Mouse (Mus musculus) midbrain, embryonic 10.5 days (tissue): ENCODE measurements around the gene Rrp7a. TPM values are rescaled to one million over a fixed set of nuclear protein-coding genes. Genes with fewer than 3 reads are reported as not detected.
A peak's percentile ranks its signal among the peaks of the same experiment; 100 is the strongest.

Experiments
- DNase-seq: peaks from one replicate; pipeline ENCODE4 v3.0.0-alpha.2; 2017; ENCODE audit warnings: low spot score
- H3K27ac ChIP-seq: fragments of 300-500 bp; sonication (generic); replicated peaks from 2 replicates; pipeline ENCODE4 v1.5.1; 2016; ENCODE audit warnings: mild to moderate bottlenecking
- H3K27me3 ChIP-seq: fragments of 300-500 bp; sonication (generic); 2 replicates; pipeline ENCODE4 v1.6.1; 2016; ENCODE audit warnings: low read depth, mild to moderate bottlenecking; ENCODE audit not compliant: poor library complexity, severe bottlenecking
- H3K36me3 ChIP-seq: fragments of 300-500 bp; sonication (generic); 2 replicates; pipeline ENCODE4 v1.6.1; 2016; ENCODE audit warnings: mild to moderate bottlenecking, moderate library complexity
- H3K4me1 ChIP-seq: fragments of 300-500 bp; sonication (generic); 2 replicates; pipeline ENCODE4 v1.6.1; 2016
- H3K4me3 ChIP-seq: fragments of 300-500 bp; sonication (generic); 2 replicates; pipeline ENCODE4 v1.5.1; 2016; ENCODE audit warnings: mild to moderate bottlenecking, moderate library complexity
- H3K9me3 ChIP-seq: fragments of 300-500 bp; sonication (generic); replicated peaks from 2 replicates; pipeline ENCODE4 v1.6.1; 2016; ENCODE audit warnings: mild to moderate bottlenecking
- WGBS: fragments of 180-500 bp; shearing (Covaris S2); methylation state at CpG from one replicate; pipeline ENCODE4 v1.1.7; 2016; 5-methylcytosine and 5-hydroxymethylcytosine counted together
- polyA plus RNA-seq: library from polyadenylated mRNA; unstranded; fragments of >200 nt; fragmentation: Nextera tagmentation; extraction: Ambion mirVana; gene quantifications from 2 replicates; pipeline ENCODE4 v1.2.1, GENCODE M21; 2016

The Rrp7a gene
- polyA plus RNA-seq, result 88.1 and 91.4 TPM in 2 replicates

DNA sequence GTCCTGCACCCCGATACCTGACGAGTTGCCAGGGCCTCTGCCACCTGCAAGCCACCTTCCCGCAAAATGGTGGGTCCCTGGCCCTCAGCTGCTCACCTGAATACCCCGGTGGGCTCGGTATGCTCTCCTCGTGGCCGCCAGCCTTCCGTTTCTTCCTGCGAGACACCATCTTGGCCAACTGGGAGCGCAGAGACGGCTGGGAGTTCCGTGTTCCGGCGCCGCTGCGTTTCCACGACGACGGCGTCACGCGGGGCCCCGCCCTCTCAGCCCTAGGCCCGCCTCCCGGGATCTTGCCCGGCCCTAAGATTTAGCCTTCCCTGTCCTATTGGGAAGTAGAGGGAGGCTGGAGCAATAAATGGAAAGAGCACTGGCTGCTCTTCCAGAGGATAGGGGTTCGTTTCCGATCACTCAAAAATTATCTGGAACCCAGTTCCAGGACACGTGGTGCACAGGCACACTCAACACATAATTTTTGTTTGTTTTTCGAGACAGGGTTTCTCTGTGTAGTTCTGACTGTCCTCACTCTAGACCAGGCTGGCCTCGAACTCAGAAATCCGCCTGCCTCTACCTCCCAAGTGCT lies at the start of gene Rrp7a:
Gene Rrp7a, minus strand, starts transcription at position 236 of the 580 bp plus-strand sequence.
- H3K9me3 ChIP-seq, result no peaks in the 10 kb centered on the region
- peaks cover 14% of the 10 kb centered on the region for H3K4me1 ChIP-seq
- WGBS, result 9% methylated on average over 32 of the region's 32 CpGs
- H3K4me3 ChIP-seq, result peak within 1 kb of the TSS; percentile 94
- H3K36me3 ChIP-seq, result peaks cover 54% of the 10 kb centered on the region
- peak within 1 kb of the TSS; percentile 90 for H3K27ac ChIP-seq
- no peaks in the 10 kb centered on the region for H3K27me3 ChIP-seq
- peak; percentile 93 for DNase-seq

DNA sequence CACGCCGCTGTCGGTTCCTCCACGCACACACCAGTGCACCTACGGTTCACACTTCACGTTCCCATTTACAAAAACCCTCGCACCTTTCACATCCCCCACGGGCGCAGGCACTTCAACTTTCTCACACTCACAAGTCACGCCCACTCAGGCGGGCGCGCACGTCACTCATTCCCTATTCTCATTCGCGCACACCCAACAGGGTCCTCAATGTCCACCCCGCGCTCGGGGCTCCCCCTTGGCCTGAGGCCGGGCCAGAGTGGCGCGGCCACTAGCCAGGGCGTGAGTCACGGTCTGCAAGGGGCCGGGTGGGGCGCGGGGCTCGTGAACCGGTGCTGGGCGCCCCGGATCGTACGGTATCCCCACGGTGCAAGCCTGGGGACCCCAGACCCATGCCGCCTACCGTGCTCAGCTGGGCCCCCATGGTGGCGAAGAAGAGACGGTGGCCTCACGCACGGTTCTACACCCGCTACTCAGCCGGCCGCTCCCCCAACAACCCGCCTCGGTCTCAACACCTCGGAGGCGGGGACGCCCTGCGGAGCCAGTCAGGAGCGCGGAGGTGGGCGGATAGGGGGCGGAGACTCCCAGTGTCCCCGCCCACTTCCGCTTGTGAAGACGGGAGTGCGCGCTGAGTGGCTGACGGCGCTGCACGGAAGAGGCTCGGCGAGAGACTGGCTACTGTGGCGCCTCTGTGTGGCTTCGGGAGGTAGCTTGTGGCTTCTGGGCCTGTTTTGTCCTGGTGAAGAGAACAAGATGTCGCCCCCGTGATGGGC lies 49.3 kb upstream of the Rrp7a start:
- peak; percentile 96 for DNase-seq
- 2% methylated on average over 67 of the region's 67 CpGs for WGBS
- Histone ChIP-seq H3K36me3 (no peaks in the 10 kb centered on the region), H3K27ac (peak overlapping the region; percentile 88), H3K27me3 (no peaks in the 10 kb centered on the region), H3K4me3 (peak overlapping the region; percentile 74), H3K4me1 (peaks cover 47% of the 10 kb centered on the region), H3K9me3 (no peaks in the 10 kb centered on the region)

DNA sequence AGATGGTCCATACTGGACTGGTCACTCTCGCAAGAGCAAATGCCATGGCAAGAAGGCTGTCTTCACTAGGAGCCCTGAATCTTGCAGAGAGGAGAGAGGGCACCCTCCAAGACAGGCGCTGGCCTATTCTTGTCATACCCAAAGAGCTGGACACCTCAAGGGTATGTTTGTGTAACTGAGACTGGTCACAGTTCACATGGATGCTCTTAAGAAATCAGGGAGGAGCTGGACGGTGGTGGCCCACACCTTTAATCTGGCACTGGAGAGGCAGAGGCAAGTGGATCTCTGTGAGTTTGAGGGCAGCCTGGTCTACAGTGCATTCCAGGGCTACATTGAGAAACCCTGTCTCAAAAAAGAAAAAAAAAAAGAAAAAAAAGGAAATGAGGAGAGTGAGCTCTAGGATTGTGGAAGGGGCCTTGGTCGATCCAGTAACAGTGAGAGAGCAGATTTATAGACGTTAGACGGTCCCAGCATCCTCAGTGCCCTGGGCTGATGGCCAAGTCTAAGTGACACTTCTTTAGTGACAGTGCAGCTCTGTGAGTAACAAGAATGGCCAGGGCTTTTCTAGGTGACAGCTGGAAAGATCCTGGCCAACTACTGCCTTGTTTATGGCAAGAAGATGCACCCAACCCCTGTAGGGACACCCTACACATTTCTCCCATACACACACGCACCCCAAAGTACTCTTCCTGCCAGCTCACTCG lies 48.5 kb upstream of the Rrp7a start:
- H3K27me3 ChIP-seq, result no peaks in the 10 kb centered on the region
- peak overlapping the region; percentile 88 for H3K27ac ChIP-seq
- H3K36me3 ChIP-seq, result peaks cover 5% of the 10 kb centered on the region
- peaks cover 52% of the 10 kb centered on the region for H3K4me1 ChIP-seq
- H3K9me3 ChIP-seq, result no peaks in the 10 kb centered on the region
- H3K4me3 ChIP-seq, result peak overlapping the region; percentile 74
- no peak for DNase-seq
- 69% methylated on average over 8 of the region's 8 CpGs for WGBS

GRCm38 (mm10) chr15:83169772-83170722 lies 47.4 kb upstream of the Rrp7a start:
- 86% methylated on average over 8 of the region's 8 CpGs for WGBS
- peaks cover 15% of the 10 kb centered on the region for H3K36me3 ChIP-seq
- peak overlapping the region; percentile 74; the same call in 1 of the 2 replicates for H3K4me3 ChIP-seq
- peak overlapping the region; percentile 60 for H3K27ac ChIP-seq
- no peaks in the 10 kb centered on the region for H3K9me3 ChIP-seq
- DNase-seq, result no peak
- H3K4me1 ChIP-seq, result peaks cover 53% of the 10 kb centered on the region
- H3K27me3 ChIP-seq, result no peaks in the 10 kb centered on the region

GRCm38 (mm10) chr15:83168875-83169771 lies 46.5 kb upstream of the Rrp7a start:
- Histone ChIP-seq H3K4me1 (peaks cover 56% of the 10 kb centered on the region), H3K27ac (peak overlapping the region; percentile 60), H3K9me3 (no peaks in the 10 kb centered on the region), H3K36me3 (peaks cover 20% of the 10 kb centered on the region), H3K4me3 (peak overlapping the region; percentile 27; the same call in 1 of the 2 replicates), H3K27me3 (no peaks in the 10 kb centered on the region)
- 75% methylated on average over 7 of the region's 7 CpGs for WGBS
- no peak for DNase-seq

GRCm38 (mm10) chr15:83168311-83168710 lies 45.7 kb upstream of the Rrp7a start:
- Histone ChIP-seq H3K4me1 (peaks cover 56% of the 10 kb centered on the region), H3K27me3 (no peaks in the 10 kb centered on the region), H3K4me3 (no peak overlapping the region), H3K9me3 (no peaks in the 10 kb centered on the region), H3K36me3 (peaks cover 25% of the 10 kb centered on the region), H3K27ac (no peak overlapping the region)
- DNase-seq, result no peak
- WGBS, result 73% methylated on average over 3 of the region's 3 CpGs

GRCm38 (mm10) chr15:83167550-83168065 lies 45.0 kb upstream of the Rrp7a start:
- peaks cover 32% of the 10 kb centered on the region for H3K36me3 ChIP-seq
- H3K4me1 ChIP-seq, result peaks cover 56% of the 10 kb centered on the region
- 95% methylated on average over 8 of the region's 8 CpGs for WGBS
- H3K27ac ChIP-seq, result 0 out of 2 replicates have a peak overlapping the region, but pooled peaks have one; percentile 33
- H3K4me3 ChIP-seq, result no peak overlapping the region
- H3K27me3 ChIP-seq, result no peaks in the 10 kb centered on the region
- no peak for DNase-seq
- no peaks in the 10 kb centered on the region for H3K9me3 ChIP-seq

DNA sequence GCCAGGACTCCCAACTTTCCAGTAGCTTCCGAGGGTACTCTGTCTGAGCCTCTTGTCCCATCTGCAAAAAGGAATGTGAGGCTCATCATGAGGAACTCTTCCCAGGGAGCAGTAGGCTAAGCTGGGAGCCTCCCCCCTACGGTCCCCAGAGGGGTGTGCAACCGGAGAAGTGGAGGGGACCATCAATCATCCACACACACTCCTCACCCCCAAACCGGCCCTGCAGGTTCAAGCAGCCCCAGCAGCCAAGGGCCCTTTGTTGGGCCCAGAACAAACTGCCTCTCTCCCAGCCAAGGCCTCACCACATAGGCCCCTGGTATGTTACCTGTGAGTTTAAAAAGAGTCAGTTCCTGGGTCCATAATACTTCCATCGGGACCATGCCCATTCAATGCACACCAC lies 44.5 kb upstream of the Rrp7a start:
- 0 out of 2 replicates have a peak overlapping the region, but pooled peaks have one; percentile 33 for H3K27ac ChIP-seq
- H3K4me1 ChIP-seq, result peaks cover 56% of the 10 kb centered on the region
- DNase-seq, result no peak
- H3K36me3 ChIP-seq, result peaks cover 37% of the 10 kb centered on the region
- H3K9me3 ChIP-seq, result no peaks in the 10 kb centered on the region
- H3K4me3 ChIP-seq, result no peak overlapping the region
- WGBS, result 86% methylated on average over 5 of the region's 5 CpGs
- no peaks in the 10 kb centered on the region for H3K27me3 ChIP-seq

DNA sequence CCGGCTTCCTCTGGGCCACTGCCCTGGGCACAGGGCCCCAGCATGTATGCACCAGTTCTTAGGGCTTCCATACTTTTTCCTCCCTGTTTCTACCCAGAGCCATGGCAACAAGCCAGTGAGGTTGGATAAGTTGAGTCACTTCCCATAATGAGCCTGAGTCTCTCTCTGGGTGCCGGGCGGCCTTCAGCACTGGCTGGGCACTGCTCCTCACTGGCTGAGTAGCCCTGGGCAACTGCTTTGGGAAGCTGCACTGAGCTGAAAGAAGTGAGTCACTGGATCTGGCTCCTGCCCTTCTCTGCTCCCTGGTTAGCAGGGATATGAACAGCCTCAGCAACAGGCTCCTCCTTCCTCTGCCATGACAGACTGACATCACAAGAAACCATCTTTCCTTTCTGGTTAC lies 44.0 kb upstream of the Rrp7a start:
- 90% methylated on average over 3 of the region's 3 CpGs for WGBS
- H3K27ac ChIP-seq, result 0 out of 2 replicates have a peak overlapping the region, but pooled peaks have one; percentile 14
- peaks cover 59% of the 10 kb centered on the region for H3K4me1 ChIP-seq
- no peaks in the 10 kb centered on the region for H3K27me3 ChIP-seq
- DNase-seq, result no peak
- H3K36me3 ChIP-seq, result peaks cover 42% of the 10 kb centered on the region
- no peaks in the 10 kb centered on the region for H3K9me3 ChIP-seq
- H3K4me3 ChIP-seq, result no peak overlapping the region

GRCm38 (mm10) chr15:83165526-83166315 lies 43.1 kb upstream of the Rrp7a start:
- no peak overlapping the region for H3K27ac ChIP-seq
- WGBS, result 93% methylated on average over 13 of the region's 13 CpGs
- no peaks in the 10 kb centered on the region for H3K9me3 ChIP-seq
- H3K36me3 ChIP-seq, result peaks cover 50% of the 10 kb centered on the region
- no peak for DNase-seq
- H3K27me3 ChIP-seq, result no peaks in the 10 kb centered on the region
- peaks cover 59% of the 10 kb centered on the region for H3K4me1 ChIP-seq
- H3K4me3 ChIP-seq, result no peak overlapping the region
